Mouse (Mus musculus): Measurements from ENCODE around the gene Neurl3.

DNA sequence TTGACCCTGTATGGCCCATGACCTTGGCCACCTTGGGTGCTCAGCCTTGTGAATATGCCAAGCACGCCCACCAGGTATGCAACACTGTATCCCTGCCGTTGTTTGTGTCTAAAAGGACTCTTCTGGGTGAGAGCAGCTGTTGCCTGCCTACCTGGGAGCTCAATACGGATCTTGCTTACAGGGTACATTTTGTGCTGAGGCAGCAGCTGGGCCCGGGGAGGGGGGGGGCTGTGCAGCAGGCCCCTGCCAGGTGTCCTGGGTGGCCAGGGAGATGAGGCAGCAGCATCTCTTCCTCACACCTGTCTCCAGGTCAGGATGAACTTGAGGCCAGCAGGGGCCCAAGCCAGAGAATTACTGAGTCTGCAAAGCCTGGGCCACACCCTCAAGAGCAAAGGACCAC, 23.6 kb upstream of the Neurl3 start:
- TF ChIP-seq CTCF (IDR thresholded peaks at IDR 0.05; ENCODE audit: low read depth, low read length) (no peak), POLR2A (IDR thresholded peaks at IDR 0.05; ENCODE audit: extremely low read depth, insufficient read depth, low read length) (no peak)
